Mouse (Mus musculus) stomach, postnatal 0 days (tissue): ENCODE results near the gene Uncx.

Experiments
- CTCF ChIP-seq: IDR thresholded peaks from 2 replicates; pipeline ENCODE4 v1.5.1; 2016; ENCODE audit warnings: antibody characterized with exemption, low read depth, mild to moderate bottlenecking, moderate library complexity
- EP300 ChIP-seq: optimal IDR thresholded peaks from 2 replicates; pipeline ENCODE3; 2016; ENCODE audit warnings: antibody characterized with exemption

DNA sequence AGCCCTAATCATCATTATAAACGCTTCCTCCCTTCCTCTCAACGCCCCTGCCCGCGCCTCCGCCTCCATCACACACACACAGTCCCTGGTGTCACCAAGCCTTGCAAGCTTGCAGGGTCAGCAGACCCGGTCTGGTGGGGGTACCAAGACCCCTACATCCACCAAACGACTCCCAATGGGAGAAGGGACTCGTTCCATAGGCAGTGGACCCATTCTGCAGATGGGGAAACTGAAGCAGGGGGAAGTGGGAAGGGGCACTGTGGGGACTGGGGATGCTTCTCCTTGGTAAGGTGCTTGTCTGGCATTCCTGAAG, 42.4 kb downstream of the Uncx start:
- TF ChIP-seq CTCF (no peak), EP300 (no peak)
